Mouse (Mus musculus): ENCODE measurements at regions not wholly inside any gene's neighbourhood (a gene's known extent, or its start where the extent isn't known, plus 50 kb on each side); places are given as distances from the start of the nearest gene placed in this dataset.

- no peak for DNase-seq (ENCODE audit: low spot score in 2 of 2)
These were observed 281.8 kb upstream of the Gjb5 start for GRCm38 (mm10) chr4:127639765-127640164.

- no peak for DNase-seq (ENCODE audit: low spot score in 2 of 2)
These were observed 279.0 kb upstream of the Gjb5 start for GRCm38 (mm10) chr4:127636934-127637333.

- no peak for DNase-seq (ENCODE audit: low spot score in 2 of 2)
These were observed 277.3 kb upstream of the Gjb5 start for GRCm38 (mm10) chr4:127635262-127635661.

- peak; percentile 6 to 28 for DNase-seq (ENCODE audit: low spot score in 2 of 2)
These were observed 261.9 kb upstream of the Gjb5 start for GRCm38 (mm10) chr4:127619870-127620269.

GRCm38 (mm10) chr4:127612761-127613160 is 254.8 kb upstream of the Gjb5 start:
- DNase-seq (ENCODE audit: low spot score in 2 of 2), result peak in 1 of 2 experiments; percentile 13

GRCm38 (mm10) chr4:127600919-127601318 is 242.9 kb upstream of the Gjb5 start:
- no peak for DNase-seq (ENCODE audit: low spot score in 2 of 2)

- DNase-seq (ENCODE audit: low spot score in 2 of 2), result no peak
These were observed 240.6 kb upstream of the Gjb5 start for GRCm38 (mm10) chr4:127598610-127599009.

- DNase-seq (ENCODE audit: low spot score in 2 of 2), result no peak
These were observed 236.1 kb upstream of the Gjb5 start for GRCm38 (mm10) chr4:127594081-127594480.

- DNase-seq (ENCODE audit: low spot score in 2 of 2), result no peak
These were observed 233.6 kb upstream of the Gjb5 start for GRCm38 (mm10) chr4:127591540-127591939.

GRCm38 (mm10) chr4:127586822-127587221 is 228.8 kb upstream of the Gjb5 start:
- no peak for DNase-seq (ENCODE audit: low spot score in 2 of 2)

GRCm38 (mm10) chr4:127576521-127576920 is 218.5 kb upstream of the Gjb5 start:
- no peak for DNase-seq (ENCODE audit: low spot score in 2 of 2)

- no peak for DNase-seq (ENCODE audit: low spot score in 2 of 2)
These were observed 204.6 kb upstream of the Gjb5 start for GRCm38 (mm10) chr4:127562602-127563001.

GRCm38 (mm10) chr4:127558572-127558971 is 200.6 kb upstream of the Gjb5 start:
- no peak for DNase-seq (ENCODE audit: low spot score in 2 of 2)

- no peak for DNase-seq (ENCODE audit: low spot score in 2 of 2)
These were observed 194.7 kb upstream of the Gjb5 start for GRCm38 (mm10) chr4:127552456-127553225.

- no peak for DNase-seq (ENCODE audit: low spot score in 2 of 2)
These were observed 191.6 kb upstream of the Gjb5 start for GRCm38 (mm10) chr4:127549581-127549980.

- no peak for DNase-seq (ENCODE audit: low spot score in 2 of 2)
These were observed 191.0 kb upstream of the Gjb5 start for GRCm38 (mm10) chr4:127549018-127549417.

GRCm38 (mm10) chr4:127545106-127545505 is 187.1 kb upstream of the Gjb5 start:
- DNase-seq (ENCODE audit: low spot score in 2 of 2), result no peak

GRCm38 (mm10) chr4:127543276-127543675 is 185.3 kb upstream of the Gjb5 start:
- DNase-seq (ENCODE audit: low spot score in 2 of 2), result no peak

- no peak for DNase-seq (ENCODE audit: low spot score in 2 of 2)
These were observed 184.8 kb upstream of the Gjb5 start for GRCm38 (mm10) chr4:127542771-127543170.

GRCm38 (mm10) chr4:127536952-127537351 is 179.0 kb upstream of the Gjb5 start:
- DNase-seq (ENCODE audit: low spot score in 2 of 2), result no peak

- no peak for DNase-seq (ENCODE audit: low spot score in 2 of 2)
These were observed 177.6 kb upstream of the Gjb5 start for GRCm38 (mm10) chr4:127535630-127536029.

GRCm38 (mm10) chr4:127534411-127534810 is 176.4 kb upstream of the Gjb5 start:
- no peak for DNase-seq (ENCODE audit: low spot score in 2 of 2)

- no peak for DNase-seq (ENCODE audit: low spot score in 2 of 2)
These were observed 175.7 kb upstream of the Gjb5 start for GRCm38 (mm10) chr4:127533726-127534125.

- no peak for DNase-seq (ENCODE audit: low spot score in 2 of 2)
These were observed 172.8 kb upstream of the Gjb5 start for GRCm38 (mm10) chr4:127530779-127531178.

All from urinary bladder, postnatal 36 days (tissue).